Mouse (Mus musculus): ENCODE data around the gene Olfr718-ps1.

The Olfr718-ps1 gene

GRCm38 (mm10) chr5:143127837-143128236, 19.5 kb downstream of the Olfr718-ps1 start:
- DNase-seq (ENCODE audit: low spot score) = no peak

DNA sequence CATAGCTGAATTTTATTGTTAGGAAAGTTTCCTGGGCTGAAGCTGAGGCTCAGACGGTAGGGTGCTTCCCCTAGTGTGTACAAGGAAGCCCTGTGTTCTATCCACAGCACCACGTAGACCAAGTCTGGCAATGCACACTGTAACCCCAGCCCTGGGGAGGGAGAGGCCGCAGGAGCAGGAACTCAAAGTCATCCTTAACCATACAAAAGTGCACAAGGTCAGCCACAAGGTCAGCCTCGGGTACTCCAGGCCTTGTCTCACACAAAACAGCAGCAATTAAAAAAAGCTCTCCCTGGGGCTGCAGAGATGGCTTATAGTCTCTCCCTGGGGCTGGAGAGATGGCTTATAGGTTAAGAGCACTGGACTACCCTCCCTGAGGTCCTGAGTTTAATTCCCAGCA, 20.5 kb downstream of the Olfr718-ps1 start:
- no peak for DNase-seq (ENCODE audit: low spot score)

- DNase-seq (ENCODE audit: low spot score) = no peak
Measured at GRCm38 (mm10) chr5:143126089-143126488, 21.3 kb downstream of the Olfr718-ps1 start.

- no peak for DNase-seq (ENCODE audit: low spot score)
Measured at GRCm38 (mm10) chr5:143125601-143126000, 21.8 kb downstream of the Olfr718-ps1 start.

GRCm38 (mm10) chr5:143124805-143125378, 22.5 kb downstream of the Olfr718-ps1 start:
- no peak for DNase-seq (ENCODE audit: low spot score)

DNA sequence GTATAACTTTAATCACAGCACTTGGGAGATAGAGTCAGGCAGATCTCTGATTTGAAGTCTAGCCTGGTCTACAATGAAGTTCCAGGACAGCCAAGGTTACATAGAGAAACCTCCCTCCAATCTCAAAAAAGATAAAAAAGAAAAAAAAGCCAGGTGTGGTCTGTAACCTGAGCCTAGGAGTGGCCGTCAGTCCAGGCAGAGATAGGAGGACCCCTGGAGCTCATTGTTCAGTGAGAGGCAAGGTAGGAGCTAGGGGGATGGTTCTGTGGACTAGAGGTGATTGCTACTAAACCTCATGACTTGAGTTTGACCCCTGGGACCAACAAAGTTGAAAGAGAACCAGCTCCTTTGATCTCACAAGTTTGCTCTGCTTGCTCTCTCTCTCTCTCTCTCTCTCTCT, 24.7 kb downstream of the Olfr718-ps1 start:
- no peak for DNase-seq (ENCODE audit: low spot score)

DNA sequence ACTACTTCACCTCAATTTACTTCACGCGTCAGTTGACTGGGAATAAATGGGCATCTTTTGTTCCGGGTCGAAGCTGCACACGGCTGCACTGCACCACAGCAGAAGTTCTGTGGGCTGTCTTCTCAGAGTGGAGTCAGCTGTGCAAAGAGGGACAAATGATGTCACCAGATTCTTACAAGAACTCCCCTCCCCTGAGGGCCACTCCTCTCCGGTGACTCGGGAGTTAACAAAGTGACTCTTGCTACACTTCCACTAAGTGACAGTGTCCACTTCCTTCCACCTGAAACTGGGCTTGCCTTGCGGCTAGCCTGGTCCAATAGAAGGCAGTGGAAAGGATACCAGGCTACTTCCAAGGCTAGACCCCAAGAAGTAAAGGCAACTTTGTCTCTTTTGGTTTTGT, 25.3 kb downstream of the Olfr718-ps1 start:
- DNase-seq (ENCODE audit: low spot score) = no peak

- DNase-seq (ENCODE audit: low spot score) = peak; percentile 93
Measured at GRCm38 (mm10) chr5:143112281-143113246, 34.8 kb downstream of the Olfr718-ps1 start, which contains the start of gene Rnf216. Gene Rnf216, minus strand, starts transcription at chr5:143112994.

- no peak for DNase-seq (ENCODE audit: low spot score)
Measured at GRCm38 (mm10) chr5:143106842-143107241, 40.5 kb downstream of the Olfr718-ps1 start.

- no peak for DNase-seq (ENCODE audit: low spot score)
Measured at GRCm38 (mm10) chr5:143103231-143103630, 44.1 kb downstream of the Olfr718-ps1 start.

- no peak for DNase-seq (ENCODE audit: low spot score)
Measured at GRCm38 (mm10) chr5:143101626-143102025, 45.8 kb downstream of the Olfr718-ps1 start.

DNA sequence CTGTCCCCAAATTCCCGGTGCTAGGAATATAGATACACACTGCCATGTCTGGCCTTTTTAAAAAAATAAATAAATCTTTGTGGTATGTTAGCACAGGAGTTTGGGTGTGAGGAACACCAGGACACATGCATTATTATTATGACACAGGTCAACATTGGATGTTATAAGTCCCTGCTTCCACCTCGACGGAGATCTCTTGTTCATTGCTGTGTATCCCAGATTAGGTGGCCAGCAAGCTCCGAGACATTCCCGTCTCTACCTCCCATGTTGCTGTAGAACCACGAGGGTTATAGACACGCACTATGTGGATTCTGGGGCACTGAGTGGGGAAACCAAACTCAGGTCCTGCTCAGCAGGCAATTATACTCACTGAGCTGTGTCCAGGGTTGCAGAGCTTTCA, 52.1 kb downstream of the Olfr718-ps1 start:
- DNase-seq (ENCODE audit: low spot score) = no peak

- no peak for DNase-seq (ENCODE audit: low spot score)
Measured at GRCm38 (mm10) chr5:143092891-143093290, 54.5 kb downstream of the Olfr718-ps1 start.

GRCm38 (mm10) chr5:143084898-143085297, 62.5 kb downstream of the Olfr718-ps1 start:
- DNase-seq (ENCODE audit: low spot score) = peak; percentile 16

Data from urinary bladder, postnatal 25 days (tissue).